Mouse (Mus musculus): ENCODE data around the gene Nipsnap3a. TPM values are rescaled to one million over a fixed set of nuclear protein-coding genes. Genes with fewer than 3 reads are reported as not detected.

Nipsnap3a gene
- total and polyA plus RNA-seq, 3 experiments: not detected

DNA sequence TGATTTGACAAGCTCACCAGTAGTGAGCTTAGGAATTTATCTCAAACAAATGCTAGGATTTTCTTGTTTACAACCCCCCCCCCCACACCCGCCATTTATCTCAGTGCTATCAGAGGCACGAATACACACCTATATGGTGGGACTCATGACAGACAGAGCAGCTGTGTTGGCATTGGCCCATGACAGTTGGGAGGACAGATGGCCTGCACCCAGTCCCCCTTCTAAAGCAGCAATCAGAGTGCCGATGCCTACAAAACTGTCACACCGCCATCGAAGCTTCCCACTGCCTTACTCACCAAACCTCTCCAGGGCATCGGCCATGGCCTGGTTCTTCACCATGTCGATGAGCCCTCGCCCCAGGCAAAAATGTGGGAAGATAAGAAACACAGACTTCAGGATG is 54.7 kb downstream of the Nipsnap3a start:
- Histone ChIP-seq H3K4me1 (ENCODE audit: insufficient read depth, low read depth, low read length) (no peaks in the 10 kb centered on the region), H3K9me3 (replicated peaks) (no peaks in the 10 kb centered on the region), H3K36me3 (replicated peaks) (peaks cover 80% of the 10 kb centered on the region), H3K4me3 (ENCODE audit: low read depth, low read length) (no peak overlapping the region), H3K27me3 (ENCODE audit: insufficient read depth, low read length) (no peaks in the 10 kb centered on the region)
- no peak for TF ChIP-seq GATA1 (IDR thresholded peaks at IDR 0.05; ENCODE audit: borderline replicate concordance, low read length)
- no peak for TF ChIP-seq TAL1 (conservative IDR thresholded peaks at IDR 0.05; ENCODE audit: low read depth, low read length)
- TF ChIP-seq POLR2AphosphoS5 (IDR thresholded peaks at IDR 0.05; ENCODE audit: insufficient replicate concordance, low read depth, low read length): no peak
- DNase-seq (ENCODE audit: low spot score): no peak
- no peak for ATAC-seq (ENCODE audit: extremely low read depth, insufficient number of reproducible peaks, low FRiP score, poor library complexity, severe bottlenecking)

DNA sequence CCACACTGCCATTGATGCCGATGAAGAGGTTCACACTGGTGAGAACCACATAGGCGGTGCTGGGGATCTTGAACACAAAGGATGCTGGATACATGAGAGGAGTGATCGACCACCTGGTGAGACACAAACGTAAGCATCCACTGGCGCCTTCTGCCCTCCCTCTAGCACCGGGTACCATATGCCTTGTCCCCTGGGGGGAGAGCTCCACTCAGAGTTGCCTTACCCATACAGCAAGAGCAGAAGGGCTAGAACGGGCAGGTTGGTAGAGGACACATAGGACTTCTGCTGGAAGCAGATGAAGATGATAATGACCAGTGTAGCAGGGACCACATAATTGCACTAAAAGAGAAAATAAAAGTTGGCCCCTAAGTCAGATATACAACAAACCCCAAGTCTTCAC is 56.7 kb downstream of the Nipsnap3a start:
- H3K4me1 ChIP-seq (ENCODE audit: insufficient read depth, low read depth, low read length): no peaks in the 10 kb centered on the region
- TF ChIP-seq CTCF (IDR thresholded peaks at IDR 0.05; ENCODE audit: low read depth, low read length) (no peak), TAL1 (conservative IDR thresholded peaks at IDR 0.05; ENCODE audit: low read depth, low read length) (no peak), GATA1 (IDR thresholded peaks at IDR 0.05; ENCODE audit: borderline replicate concordance, low read length) (no peak), GATA2 (IDR thresholded peaks at IDR 0.05; ENCODE audit: borderline replicate concordance, low read depth, low read length) (no peak), POLR2AphosphoS5 (IDR thresholded peaks at IDR 0.05; ENCODE audit: insufficient replicate concordance, low read depth, low read length) (no peak)
- no peak overlapping the region for H3K4me3 ChIP-seq (ENCODE audit: low read depth, low read length)
- H3K36me3 ChIP-seq (replicated peaks): peaks cover 80% of the 10 kb centered on the region
- no peaks in the 10 kb centered on the region for H3K27me3 ChIP-seq (ENCODE audit: insufficient read depth, low read length)
- ATAC-seq (ENCODE audit: extremely low read depth, insufficient number of reproducible peaks, low FRiP score, poor library complexity, severe bottlenecking): no peak
- no peaks in the 10 kb centered on the region for H3K9me3 ChIP-seq (replicated peaks)
- no peak for DNase-seq (ENCODE audit: low spot score)

DNA sequence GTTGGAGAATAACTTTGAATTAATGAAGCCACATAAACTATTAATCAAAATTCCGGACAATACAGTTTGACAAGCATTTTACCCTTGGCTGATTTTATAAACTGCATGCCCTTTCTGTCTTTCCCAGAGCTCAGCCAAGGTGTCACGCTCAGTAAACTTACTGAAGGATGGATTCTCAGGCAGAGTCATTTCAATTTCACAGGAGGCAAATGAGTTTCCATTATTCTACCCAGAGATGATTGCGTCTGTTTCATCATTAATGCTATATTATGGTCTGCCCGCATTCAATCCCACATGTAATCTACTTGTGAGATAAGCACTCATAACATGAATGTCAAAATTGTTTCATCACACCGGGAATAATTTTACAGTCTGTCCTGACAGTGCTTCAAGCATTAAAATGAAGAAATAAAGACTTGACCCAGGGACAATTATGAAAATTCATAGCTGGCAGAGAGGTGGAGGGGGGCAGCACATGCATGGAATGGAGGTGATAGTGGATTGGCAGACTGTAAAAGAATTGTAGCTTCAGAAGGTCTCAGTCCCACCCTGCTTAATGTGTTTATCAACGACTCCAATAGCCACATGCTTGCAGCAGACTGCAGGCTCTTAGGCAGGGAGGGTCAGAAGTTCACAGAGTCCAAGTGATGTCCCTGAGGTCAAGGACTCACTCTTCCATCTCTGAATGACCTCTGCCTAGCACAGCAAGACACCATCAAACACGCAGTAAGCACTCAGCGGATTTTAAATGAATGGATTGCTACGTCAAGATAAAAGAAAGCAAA is 57.4 kb downstream of the Nipsnap3a start:
- ATAC-seq (ENCODE audit: extremely low read depth, insufficient number of reproducible peaks, low FRiP score, poor library complexity, severe bottlenecking): no peak
- no peak for TF ChIP-seq POLR2AphosphoS5 (IDR thresholded peaks at IDR 0.05; ENCODE audit: insufficient replicate concordance, low read depth, low read length)
- TF ChIP-seq GATA2 (IDR thresholded peaks at IDR 0.05; ENCODE audit: borderline replicate concordance, low read depth, low read length): no peak
- TF ChIP-seq GATA1 (IDR thresholded peaks at IDR 0.05; ENCODE audit: borderline replicate concordance, low read length): no peak
- TF ChIP-seq TAL1 (conservative IDR thresholded peaks at IDR 0.05; ENCODE audit: low read depth, low read length): no peak
- TF ChIP-seq CTCF (IDR thresholded peaks at IDR 0.05; ENCODE audit: low read depth, low read length): no peak
- Histone ChIP-seq H3K36me3 (replicated peaks) (peaks cover 80% of the 10 kb centered on the region), H3K9me3 (replicated peaks) (no peaks in the 10 kb centered on the region), H3K4me3 (ENCODE audit: low read depth, low read length) (no peak overlapping the region), H3K4me1 (ENCODE audit: insufficient read depth, low read depth, low read length) (no peaks in the 10 kb centered on the region), H3K27me3 (ENCODE audit: insufficient read depth, low read length) (no peaks in the 10 kb centered on the region)
- no peak for DNase-seq (ENCODE audit: low spot score)

Other genes with a start within 250 kb of the Nipsnap3a start
- gene Olfr275, start 174.7 kb upstream of the Nipsnap3a start, total RNA-seq (2014; fragmentation: Nextera tagmentation): not detected in 2 replicates
- 0.17 and 0.44 TPM in 2 replicates for gene Olfr275, start 174.7 kb upstream of the Nipsnap3a start, total RNA-seq (2017)
- not detected in 2 replicates for gene Olfr275, start 174.7 kb upstream of the Nipsnap3a start, polyA plus RNA-seq (2012)
- gene Olfr273, start 130.0 kb upstream of the Nipsnap3a start, total RNA-seq (2014; fragmentation: Nextera tagmentation): not detected in 2 replicates
- 0.06 and 0.22 TPM in 2 replicates for gene Olfr273, start 130.0 kb upstream of the Nipsnap3a start, total RNA-seq (2017)
- not detected in 2 replicates for gene Olfr273, start 130.0 kb upstream of the Nipsnap3a start, polyA plus RNA-seq (2012)
- gene Olfr272, start 70.1 kb upstream of the Nipsnap3a start, total RNA-seq (2014; fragmentation: Nextera tagmentation): not detected in 2 replicates
- 0.23 TPM in 1 of 2 replicates, not detected in the other for gene Olfr272, start 70.1 kb upstream of the Nipsnap3a start, total RNA-seq (2017)
- not detected in 2 replicates for gene Olfr272, start 70.1 kb upstream of the Nipsnap3a start, polyA plus RNA-seq (2012)
- not detected in 2 replicates for gene Olfr270, start 24.7 kb upstream of the Nipsnap3a start, total RNA-seq (2014; fragmentation: Nextera tagmentation)
- 0.29 and 0.38 TPM in 2 replicates for gene Olfr270, start 24.7 kb upstream of the Nipsnap3a start, total RNA-seq (2017)
- not detected in 2 replicates for gene Olfr270, start 24.7 kb upstream of the Nipsnap3a start, polyA plus RNA-seq (2012)
- gene Nipsnap3b, start 22.6 kb downstream of the Nipsnap3a start, total RNA-seq (2014; fragmentation: Nextera tagmentation): 13.5 and 16.0 TPM in 2 replicates
- 29.2 and 31.5 TPM in 2 replicates for gene Nipsnap3b, start 22.6 kb downstream of the Nipsnap3a start, total RNA-seq (2017)
- 25.6 and 30.8 TPM in 2 replicates for gene Nipsnap3b, start 22.6 kb downstream of the Nipsnap3a start, polyA plus RNA-seq (2012)
- gene Abca1, start 170.6 kb downstream of the Nipsnap3a start, total RNA-seq (2014; fragmentation: Nextera tagmentation): 21.5 and 23.0 TPM in 2 replicates
- gene Abca1, start 170.6 kb downstream of the Nipsnap3a start, total RNA-seq (2017): 4.6 and 4.7 TPM in 2 replicates
- gene Abca1, start 170.6 kb downstream of the Nipsnap3a start, polyA plus RNA-seq (2012): 1.8 and 2.1 TPM in 2 replicates

Measured in G1E (cell line).